Mouse (Mus musculus) kidney, postnatal 36 days (tissue): ENCODE measurements at regions not wholly inside any gene's neighbourhood (a gene's known extent, or its start where the extent isn't known, plus 50 kb on each side); places are given as distances from the start of the nearest gene placed in this dataset.

Source experiments
- DNase-seq, 2 experiments: peaks; one replicate each; pipeline ENCODE4 v3.0.0; 2021 to 2022; ENCODE audit warnings: mixed read lengths in 2 of 2

DNA sequence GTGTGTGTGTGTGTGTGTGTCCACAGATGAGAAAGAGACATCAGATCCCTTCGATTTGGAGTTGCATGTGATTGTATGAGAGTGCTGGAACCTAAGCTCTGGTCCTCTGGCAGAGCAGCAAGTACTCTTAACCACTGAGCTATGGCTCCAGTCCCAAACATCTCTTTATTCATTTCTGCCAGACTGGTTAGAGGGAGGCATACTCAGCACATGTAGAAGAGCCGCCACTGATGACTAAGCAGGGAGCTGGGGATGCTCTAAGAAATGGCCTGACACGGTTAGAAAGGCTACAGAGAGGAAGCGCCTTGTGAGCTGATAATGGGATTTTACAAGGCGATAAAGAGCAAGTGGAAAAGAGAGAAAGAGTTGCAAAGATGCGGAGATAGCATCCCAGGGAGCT, 287.3 kb upstream of the Castor2 start:
- no peak for DNase-seq

DNA sequence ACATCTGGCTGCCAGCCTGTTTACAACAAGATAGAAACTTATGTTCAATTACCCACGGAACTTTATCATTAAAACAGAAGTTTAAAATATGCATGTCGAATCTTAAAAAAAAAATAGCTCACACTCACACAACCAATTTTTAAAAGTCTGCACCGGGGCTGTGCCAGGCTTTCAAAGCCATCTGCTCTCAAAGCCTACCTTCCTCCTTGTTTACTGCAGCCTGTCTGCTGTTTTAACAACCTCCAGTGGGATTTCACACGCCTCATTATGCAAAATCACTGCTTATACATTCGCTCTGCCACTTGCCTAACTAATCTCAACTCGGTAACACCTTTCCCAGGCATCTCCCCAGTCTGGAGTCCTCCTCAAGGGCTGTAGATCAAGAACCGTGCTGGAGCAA, 292.6 kb upstream of the Castor2 start:
- DNase-seq, result no peak

DNA sequence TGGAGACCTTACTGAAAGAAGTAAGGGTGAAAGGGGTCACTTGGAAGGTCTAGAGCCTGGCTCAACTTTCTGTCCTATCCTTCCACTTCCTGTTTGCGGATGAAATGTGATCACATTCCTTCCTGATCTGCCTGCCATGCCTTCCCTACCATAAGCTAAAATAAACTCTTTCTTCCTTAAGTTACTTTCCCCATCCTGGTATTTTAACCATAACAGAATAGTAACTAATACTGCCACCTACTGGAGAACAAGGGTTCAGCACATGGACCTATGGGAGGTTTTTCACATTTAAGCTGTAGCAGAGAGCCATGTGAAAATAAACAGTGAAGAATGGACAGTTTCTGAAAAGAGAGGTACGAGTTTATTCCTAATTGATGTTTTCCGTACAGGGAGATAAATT, 297.5 kb upstream of the Castor2 start:
- DNase-seq, result no peak

DNA sequence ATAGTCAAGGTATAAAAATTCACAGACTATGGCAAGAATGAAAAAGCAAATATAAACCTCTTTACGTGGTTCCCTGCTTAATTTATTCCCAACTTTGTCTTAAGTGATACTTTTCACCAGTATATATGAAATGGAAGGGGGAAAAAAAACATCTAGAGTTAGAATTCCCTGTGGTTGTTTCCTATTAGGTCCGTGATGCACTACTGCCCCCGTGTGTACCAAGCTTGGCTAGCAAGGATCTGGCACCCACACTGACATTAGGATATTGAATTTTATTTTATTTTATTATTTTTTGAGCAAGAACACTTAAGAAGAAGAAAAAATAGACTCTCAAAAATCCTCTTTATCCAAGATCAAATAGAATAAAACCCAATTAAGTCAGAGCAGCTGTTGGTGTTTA, 303.9 kb upstream of the Castor2 start:
- peak in 1 of 2 experiments; percentile 46 for DNase-seq

DNA sequence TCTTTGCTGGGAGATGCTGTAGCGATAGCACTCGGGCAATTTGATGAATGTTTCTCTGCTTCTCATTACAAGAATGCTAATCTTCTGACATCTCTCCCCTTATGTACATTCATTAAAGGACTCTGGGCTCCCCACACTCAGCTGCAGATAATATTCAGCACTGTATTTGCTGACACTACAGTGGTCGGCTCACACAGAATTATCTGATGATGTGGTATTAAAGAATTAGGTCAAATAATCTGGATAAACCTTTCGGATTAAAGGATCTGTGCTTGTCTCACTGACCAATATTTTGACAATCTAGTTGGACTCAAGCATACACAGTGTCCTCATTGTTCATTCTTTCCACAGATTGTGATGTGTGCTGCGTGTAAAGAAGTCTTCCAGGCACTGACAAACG, 308.8 kb upstream of the Castor2 start:
- no peak for DNase-seq

DNA sequence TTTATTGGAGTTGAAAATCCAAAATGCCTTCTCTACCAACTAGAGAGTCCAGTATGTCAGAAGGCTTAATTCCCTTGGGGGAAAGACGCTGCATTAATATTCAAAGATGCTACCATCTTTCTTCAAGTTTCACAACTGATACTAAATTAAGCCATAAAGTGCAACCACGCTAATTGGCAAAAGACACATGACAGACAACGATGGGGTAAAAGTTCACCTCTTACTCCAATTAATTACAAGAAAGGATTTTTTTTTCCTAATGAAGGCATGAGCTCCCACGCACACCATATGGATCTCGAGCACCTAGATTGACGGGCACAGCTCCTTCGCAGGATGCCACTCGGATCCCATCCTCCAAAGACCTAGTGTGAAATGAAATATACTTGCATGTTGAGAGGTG, 311.5 kb upstream of the Castor2 start:
- no peak for DNase-seq

DNA sequence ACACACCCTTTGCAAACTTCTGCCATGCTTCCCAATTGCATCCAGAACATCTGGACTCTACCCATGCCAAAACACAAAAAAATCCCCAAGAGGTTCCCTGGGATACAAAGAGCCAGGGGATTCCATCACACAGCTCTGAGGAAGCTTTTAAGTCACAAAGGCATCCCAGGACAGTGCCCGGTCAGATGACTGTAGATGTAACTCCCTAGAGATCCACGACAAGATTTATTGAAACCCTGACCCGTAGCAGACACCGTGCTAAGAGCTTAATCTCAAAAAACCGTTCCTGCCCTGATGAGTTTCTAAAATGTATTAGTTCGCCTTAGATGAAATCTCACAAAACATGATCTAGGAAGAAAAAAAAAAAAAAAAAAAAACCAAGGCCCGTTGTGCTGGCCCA, 312.0 kb upstream of the Castor2 start:
- DNase-seq, result no peak

DNA sequence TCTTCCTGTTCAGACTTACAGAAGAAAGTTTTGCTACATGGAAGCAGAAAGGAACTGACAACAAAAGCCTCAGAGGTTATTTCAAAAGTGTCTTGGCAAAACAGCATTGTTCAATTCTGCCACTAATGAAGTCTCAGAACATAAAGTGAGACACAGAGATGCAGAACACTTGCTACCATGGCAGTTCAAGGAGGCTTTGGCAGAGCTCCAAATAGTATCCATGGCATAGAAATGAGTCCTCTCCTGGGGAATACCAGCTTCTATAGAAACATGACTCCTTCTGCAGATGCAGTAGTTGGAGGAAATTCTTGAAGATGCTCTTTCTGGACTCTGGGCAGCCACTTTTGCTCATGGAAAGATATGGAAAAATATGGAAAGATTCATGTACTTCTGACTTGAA, 322.9 kb upstream of the Castor2 start:
- no peak for DNase-seq

DNA sequence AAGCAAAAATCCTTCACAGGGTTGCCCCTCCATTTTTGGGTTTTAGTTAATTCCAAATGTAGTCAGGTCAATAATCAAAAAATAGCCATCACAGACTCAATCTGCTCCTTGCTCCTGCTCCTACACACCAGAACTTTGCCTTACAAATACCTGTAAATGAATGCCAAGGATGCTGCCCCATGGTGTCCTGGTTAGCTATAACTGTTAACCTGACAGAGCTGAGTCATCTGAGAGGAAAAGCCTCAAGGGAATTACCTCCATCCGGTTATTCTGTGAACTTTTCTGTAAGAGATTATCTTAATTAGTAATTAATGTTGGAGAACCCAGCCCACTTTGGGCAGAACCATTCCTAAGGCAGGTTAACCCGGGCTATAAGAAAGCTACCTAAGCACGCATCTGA, 325.4 kb upstream of the Castor2 start:
- DNase-seq, result peak; percentile 5 to 6

DNA sequence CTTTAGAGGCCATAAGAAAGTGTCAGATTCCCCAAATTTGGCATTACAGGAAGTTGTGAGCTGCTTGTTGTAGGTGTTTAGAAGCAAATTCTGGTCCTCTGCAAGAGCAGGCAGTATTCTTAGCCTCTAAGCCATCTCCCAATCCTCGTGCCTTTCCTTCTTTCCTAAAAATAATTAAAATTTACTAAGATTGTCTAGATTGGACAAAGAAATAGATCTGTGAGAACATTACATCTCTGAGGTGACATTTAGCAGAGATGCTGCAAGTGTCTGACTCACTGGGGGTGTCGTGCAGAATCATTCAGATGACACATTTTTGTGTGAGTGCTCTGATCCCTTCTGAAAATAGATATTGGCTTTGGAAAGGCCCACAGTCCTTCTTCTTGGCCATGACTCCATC, 330.7 kb upstream of the Castor2 start:
- DNase-seq, result no peak

DNA sequence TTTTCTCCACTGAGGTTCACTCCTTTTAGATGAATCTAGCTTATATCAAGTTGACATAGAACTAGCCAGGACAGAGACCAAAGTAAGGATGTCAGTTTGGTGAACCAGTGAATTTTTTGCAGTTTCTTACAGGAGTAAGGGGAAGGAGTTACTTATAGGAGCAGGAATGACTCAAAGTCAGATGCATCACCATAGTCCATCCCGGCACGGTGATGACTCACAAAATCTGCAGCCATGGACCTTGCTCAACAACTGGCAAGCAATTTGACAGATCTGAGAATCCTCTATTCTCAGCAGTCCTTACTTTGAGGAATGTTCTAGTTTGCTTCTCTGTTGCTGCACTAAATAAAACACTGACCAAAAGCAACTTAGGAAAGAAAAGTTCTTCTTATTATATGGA, 341.7 kb upstream of the Castor2 start:
- DNase-seq, result no peak

DNA sequence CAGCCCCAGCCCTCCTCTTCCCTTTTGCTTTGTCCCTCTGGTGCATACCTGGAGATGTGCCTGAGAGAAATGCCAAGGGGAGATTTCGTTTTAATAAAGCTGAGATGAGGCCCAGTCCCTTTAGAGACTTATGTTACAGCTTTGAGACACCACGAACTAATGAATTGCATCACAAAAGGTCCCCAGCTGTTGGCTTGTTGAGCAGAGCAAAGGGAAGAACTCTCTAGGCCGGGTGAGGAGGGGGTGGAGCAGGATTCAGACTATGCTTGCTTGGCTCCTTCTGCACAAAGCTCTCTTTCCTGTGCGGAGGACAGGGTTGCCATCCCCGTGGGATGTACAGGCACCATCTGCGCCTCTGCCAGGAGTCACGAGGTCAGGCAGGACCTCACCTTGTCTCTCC, 345.3 kb upstream of the Castor2 start:
- no peak for DNase-seq

DNA sequence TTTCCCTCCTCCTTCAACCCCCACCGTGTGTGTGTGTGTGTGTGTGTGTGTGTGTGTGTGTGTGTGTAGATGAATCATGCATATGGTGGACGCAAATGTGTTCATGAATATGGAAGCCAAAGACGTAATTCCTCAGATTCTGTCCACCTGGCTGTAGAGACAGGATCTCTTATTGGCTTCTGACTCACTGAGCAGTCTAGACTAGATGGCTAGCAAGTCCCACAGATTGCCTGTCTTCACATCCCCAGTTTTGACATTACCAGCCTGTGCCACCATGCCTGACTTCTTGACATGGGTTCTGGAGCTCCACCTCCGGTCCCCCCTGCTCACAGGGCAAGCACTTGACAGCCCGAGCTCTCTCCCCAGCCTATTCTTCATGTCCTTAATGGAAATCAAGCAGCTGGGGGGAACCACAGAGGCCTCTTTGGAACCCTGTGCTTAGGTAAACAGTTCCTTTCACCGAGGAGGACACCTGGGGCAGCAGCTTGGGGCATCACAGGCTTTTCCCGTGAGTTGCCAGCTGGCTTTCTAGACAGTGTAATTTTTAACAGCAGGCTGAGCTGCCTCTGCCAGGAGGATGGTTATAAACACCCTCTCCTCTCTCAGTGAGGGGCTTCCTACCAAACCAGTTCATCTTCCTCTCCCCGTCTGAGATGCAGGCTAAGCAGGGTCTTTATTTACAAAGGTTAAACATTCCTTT, 345.9 kb upstream of the Castor2 start:
- no peak for DNase-seq

DNA sequence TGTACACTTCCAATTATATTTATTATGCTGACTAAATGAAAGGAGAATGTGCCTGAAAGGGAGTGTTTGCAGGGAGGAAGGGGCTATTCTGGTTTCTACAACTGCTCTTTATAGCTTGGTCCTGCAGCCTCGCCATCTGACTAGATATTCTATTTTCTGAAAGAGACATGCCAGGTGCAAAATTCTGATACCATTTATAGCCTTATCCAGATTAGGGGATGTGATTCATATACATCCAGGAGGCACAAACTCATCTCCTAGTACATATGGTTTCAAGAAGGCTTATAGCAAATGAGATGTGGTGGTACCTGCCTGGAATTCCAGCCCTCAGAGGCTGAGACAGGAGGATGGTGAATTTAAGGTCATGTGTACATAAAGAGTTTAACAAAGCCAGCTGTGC, 352.6 kb upstream of the Castor2 start:
- no peak for DNase-seq

DNA sequence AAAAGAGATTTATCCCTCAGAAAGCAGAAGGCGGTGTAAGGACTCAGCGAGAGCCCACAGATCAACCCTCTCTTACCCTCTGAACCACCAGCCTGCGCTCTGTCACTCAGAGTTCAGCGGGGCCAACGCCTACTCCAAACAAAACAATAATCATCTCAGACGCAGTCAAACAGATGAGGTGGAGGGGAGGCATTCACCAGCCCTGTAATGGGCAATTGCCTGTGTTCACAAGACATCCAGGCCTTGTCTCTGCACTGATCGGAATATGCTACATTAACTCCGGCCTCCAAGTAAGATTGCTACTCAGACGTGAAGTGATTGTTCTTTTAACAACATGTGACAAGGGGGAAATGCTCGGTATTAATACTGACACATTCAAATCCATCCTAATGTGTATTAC, 353.1 kb upstream of the Castor2 start:
- no peak for DNase-seq

DNA sequence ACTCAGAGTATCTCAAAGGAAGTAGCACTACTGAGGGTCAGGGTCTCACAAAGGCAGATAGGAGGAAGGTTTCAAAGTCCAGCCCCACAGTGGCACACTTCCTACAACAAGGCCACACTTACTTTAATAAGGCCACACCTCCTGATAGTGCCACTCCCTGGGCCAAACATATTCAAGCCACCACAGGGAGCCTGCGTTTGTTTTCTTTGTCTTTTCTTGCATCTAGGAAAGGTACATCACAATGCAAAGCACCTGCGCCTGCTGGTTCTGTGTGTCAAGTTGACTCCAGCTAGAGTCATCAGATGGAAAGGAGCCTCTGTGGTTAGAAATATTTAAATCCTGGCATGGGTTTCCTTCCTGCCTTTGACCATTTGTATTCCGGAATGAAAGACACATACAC, 355.4 kb upstream of the Castor2 start:
- DNase-seq, result no peak

DNA sequence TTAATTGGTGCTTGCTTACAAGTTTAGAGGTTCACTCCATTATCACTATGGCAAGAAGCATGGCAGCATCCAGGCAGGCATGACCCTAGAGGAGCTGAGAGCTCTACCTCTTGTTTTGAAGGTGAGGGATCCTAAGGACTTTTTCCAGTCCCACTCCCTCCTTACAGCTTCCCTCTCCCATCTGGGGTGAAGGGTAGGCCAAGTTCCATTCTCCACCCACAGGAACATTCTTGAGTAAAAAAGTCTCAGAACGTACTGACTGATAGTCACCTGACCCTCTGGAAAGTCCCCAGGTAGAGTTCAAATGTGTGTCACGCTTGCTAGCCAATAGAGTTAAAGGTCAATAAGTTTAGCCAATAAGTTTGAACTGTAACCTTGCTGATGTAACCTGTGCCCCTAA, 355.9 kb upstream of the Castor2 start:
- DNase-seq, result no peak

DNA sequence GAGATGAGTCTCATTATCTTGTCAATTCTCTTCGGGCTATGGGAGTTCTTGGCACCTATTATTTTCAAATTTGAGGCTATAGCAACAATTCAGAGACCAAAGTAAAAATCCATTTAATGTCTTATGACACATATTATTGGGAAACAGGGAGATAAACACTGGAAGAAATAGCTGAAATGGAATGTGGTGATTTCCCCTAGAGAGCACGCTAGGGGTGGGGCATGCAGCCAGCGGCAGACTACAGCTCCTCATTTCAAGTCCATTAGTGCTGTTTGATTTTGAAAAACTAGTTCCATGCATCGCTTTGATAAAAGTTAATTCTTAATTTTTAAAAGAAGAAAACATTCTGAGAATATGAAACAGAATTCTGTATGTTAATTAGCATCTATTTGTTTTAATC, 367.6 kb upstream of the Castor2 start:
- DNase-seq, result no peak

DNA sequence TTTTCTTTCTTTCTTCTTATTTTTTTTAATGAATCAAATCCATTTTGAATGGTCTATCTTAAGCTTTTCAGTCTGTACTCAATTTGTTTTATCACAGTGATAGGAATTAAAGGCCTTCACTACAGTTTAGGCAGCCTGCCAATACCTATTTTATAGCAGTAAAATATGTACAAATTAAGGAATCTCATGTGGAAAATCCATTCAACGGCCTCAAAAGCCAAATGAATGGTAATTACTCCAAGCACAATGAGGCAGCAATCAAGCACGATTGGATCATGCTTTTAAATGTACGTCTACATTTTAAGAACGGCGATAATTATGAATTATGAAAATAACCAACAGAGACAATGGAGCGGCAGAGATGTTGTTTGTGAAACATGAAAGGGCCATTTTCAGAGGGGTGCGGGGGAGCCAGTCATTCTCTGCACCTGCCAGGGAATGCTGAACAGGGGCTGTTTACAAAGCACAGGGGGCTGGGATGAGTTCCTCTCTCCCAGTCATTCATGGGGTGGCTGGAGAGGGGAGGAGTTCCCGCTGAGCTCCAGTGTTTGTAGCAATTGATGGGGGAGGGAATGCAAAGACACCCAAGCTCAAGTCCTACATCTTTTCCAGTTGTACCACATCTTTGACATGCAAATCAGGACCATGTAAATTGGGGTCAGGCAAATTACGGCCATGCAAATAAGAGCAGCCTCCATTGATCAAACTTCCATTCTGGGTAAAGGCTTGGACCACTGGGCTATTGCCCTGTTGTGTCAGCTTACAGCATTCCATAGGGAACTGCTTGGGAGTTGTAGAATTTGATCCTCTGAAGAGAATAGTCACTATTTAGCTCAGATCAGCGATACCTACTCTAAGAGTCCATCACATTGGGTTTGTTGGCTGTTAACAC, 381.1 kb upstream of the Castor2 start:
- no peak for DNase-seq

DNA sequence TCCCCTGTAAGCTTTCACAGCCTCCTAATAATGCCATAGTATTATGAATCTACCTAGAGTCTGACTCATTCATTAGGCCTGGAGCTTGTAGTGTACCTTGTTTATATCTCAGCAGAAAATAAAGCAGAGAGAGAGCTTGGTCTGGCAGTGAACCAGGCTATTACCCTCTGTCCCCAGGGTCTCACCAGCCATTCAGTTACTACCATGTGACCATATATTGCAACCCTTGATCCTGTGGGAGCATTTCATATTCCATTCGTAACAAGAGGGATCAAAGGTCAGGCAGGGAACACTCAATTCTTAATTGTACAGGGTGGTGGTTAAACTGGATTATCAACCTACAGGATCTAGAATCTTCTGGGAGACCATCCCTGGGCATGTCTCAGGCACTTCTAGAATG, 383.7 kb upstream of the Castor2 start:
- no peak for DNase-seq

DNA sequence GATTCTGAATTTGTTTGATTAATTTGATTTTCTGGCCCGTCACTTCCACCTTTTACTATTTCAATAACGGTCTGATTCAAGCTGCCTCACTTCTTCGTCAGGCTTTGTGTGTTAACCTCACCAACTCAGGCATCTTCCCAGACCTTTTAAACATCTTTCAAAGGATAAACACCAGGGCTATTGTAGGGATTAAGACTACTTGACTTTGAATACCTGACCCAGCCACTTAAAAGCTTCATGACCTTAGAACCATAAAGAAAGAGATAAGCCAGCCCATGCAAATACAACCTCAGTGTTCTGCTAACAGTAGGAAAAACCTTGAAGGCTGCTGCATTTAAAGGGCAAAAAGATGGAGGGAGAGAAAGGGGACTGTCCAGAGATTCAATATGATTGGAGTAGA, 386.9 kb upstream of the Castor2 start:
- no peak for DNase-seq

DNA sequence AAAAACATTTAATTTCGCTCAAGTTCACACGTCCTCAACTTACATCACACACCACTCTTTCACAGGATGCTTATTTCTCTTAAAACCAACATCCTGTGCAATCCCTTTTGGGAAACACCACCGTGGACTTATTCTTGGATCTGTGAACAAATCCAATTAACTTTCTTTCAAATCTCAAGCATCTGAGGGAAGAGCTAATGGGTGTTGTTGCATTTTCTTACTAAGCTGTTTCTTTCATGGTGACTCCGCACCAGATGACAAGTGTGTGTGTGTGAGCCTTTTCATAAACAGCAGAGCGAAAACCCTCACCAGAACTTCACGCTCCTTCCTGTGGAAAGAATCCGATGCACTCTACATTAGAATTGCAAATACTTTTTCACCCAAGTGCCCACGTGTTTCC, 390.6 kb upstream of the Castor2 start:
- DNase-seq, result no peak

DNA sequence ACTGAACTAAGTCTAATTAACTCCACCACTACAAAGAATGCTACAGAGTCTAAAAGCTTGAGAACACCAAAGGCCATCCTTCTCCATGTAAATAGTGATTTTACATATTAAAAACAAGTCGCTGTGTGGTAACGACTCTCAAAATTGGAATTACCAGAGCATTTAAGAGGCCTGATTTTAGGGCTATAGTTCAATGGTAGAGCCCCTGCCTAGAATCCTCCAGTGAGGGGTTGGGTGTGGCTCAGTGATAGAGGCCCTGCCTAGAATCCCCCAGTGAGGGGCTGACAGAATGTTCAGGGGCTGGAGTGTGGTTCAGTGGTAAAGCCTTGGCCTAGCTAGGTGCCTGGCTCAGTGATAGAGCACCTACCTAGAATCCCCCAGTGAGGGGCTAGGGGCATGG, 413.3 kb upstream of the Castor2 start:
- no peak for DNase-seq

DNA sequence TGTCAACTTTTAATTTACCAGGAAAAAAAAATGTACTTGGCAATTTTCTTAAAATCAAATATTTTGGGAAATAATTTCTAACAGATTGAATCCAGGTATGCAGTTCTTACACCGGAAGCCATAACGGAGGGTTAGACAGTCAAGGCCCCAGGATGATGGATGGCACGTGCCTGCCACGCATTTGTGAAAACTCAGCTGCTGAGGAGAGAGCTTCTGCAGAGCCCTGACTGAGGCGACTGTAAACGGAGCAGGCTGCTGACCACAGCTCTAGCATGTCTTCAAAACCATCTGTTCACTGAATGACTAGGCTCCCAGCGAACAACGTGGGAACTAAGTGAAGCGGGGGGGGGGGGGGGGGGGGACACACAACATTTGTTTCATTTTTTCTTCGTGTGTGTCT, 416.5 kb upstream of the Castor2 start:
- no peak for DNase-seq
